Mouse (Mus musculus) heart, postnatal 0 days (tissue): ENCODE data around the gene Jmjd6.

Source experiments
- CTCF ChIP-seq: IDR thresholded peaks from 2 replicates; pipeline ENCODE4 v1.5.1; 2016; ENCODE audit warnings: antibody characterized with exemption, control low read depth, low read depth
- EP300 ChIP-seq: IDR thresholded peaks from 2 replicates; pipeline ENCODE4 v1.6.1; 2016; ENCODE audit warnings: antibody characterized with exemption, low read depth

GRCm38 (mm10) chr11:116850833-116851477 lies 7.7 kb upstream of the Jmjd6 start:
- TF ChIP-seq CTCF (no peak), EP300 (no peak)
